In genomic region chr2:6333570-6333969, GRCm38 (mm10) we compare ENCODE assay signal across 21 mouse cellular contexts. TPM values are rescaled to one million over a fixed set of nuclear protein-coding genes. Genes with fewer than 3 reads are reported as not detected.
DNase-seq lines count a peak whose midpoint lies in the region; ATAC-seq and TF ChIP-seq lines count a peak whose summit lies in the region.
"Had no signal": no experiment of that assay in that cellular context is flagged by ENCODE, and none has a peak within 500 bp of the region (broad histone marks: within the 10 kb centered on the region; RNA-seq: fewer than 3 reads in every experiment).

No protein-coding gene starts in this region.

- H3K27me3 ChIP-seq in liver, adult 2 months (ENCODE audit: control insufficient read depth, insufficient read depth, low read length): no peaks in the 10 kb centered on the region
- no peaks in the 10 kb centered on the region for H3K27me3 ChIP-seq in liver, embryonic 11.5 days (replicated peaks; ENCODE audit: control insufficient read depth, insufficient read depth, low read length)
- no peaks in the 10 kb centered on the region for H3K27me3 ChIP-seq in C2C12 (ENCODE audit: control insufficient read depth, insufficient read depth, insufficient read length)
- H3K27me3 ChIP-seq in liver, embryonic 15.5 days: no peaks in the 10 kb centered on the region
- no peaks in the 10 kb centered on the region for H3K27me3 ChIP-seq in forebrain, embryonic 16.5 days (replicated peaks; ENCODE audit: control insufficient read depth, insufficient read depth, low read length)
- H3K27me3 ChIP-seq: hindbrain, embryonic 13.5 days had no signal

- H3K9ac ChIP-seq in liver, adult 2 months (ENCODE audit: low read depth, low read length): no peak overlapping the region
- H3K9ac ChIP-seq in liver, embryonic 11.5 days (ENCODE audit: low read depth, low read length): no peak overlapping the region
- H3K9ac ChIP-seq in liver, embryonic 15.5 days: no peak overlapping the region
- no peak overlapping the region for H3K9ac ChIP-seq in forebrain, embryonic 16.5 days (replicated peaks; ENCODE audit: low read depth, low read length)
- H3K9ac ChIP-seq: hindbrain, embryonic 13.5 days had no signal

- H3ac ChIP-seq in C2C12 (ENCODE audit: control insufficient read depth, insufficient read length, low read depth): no peak overlapping the region

- TF ChIP-seq POLR2A in liver, adult 2 months (IDR thresholded peaks at IDR 0.05; ENCODE audit: extremely low read depth, insufficient read depth, low read length): no peak

- 100% methylated on average over 1 of the region's 1 CpGs for WGBS in liver, adult 2 months
- WGBS in liver, embryonic 11.5 days: 78% methylated on average over 1 of the region's 1 CpGs
- WGBS in liver, embryonic 15.5 days (ENCODE audit: insufficient replicate concordance): 71% methylated on average over 1 of the region's 1 CpGs
- WGBS in forebrain, embryonic 16.5 days: 64% methylated on average over 1 of the region's 1 CpGs

- DNase-seq in liver, adult 2 months (ENCODE audit: extremely low read depth, low read depth, low spot score): no peak
- no peak for DNase-seq in liver, embryonic 11.5 days (ENCODE audit: low spot score)
- DNase-seq in Muller cell, postnatal 12 days (ENCODE audit: inconsistent ontology term): peak; percentile 44
- no peak for DNase-seq in left cerebral cortex, adult 9 months (ENCODE audit: low spot score in 2 of 2)
- no peak for DNase-seq in layer of hippocampus, adult 9-10 months (ENCODE audit: low spot score)
- DNase-seq: adrenal gland, postnatal 10 days; B cell, adult 2 months; cerebellum, adult 11-12 months; cerebellum, adult 9-10 months; cerebellum, postnatal 36 days; gastrocnemius, postnatal 36 days; heart, postnatal 14 days had no signal

- no peak overlapping the region for H3K4me2 ChIP-seq in liver, embryonic 11.5 days
- H3K4me2 ChIP-seq in liver, embryonic 15.5 days: no peak overlapping the region
- H3K4me2 ChIP-seq in forebrain, embryonic 16.5 days (ENCODE audit: low read length): no peak overlapping the region
- H3K4me2 ChIP-seq: hindbrain, embryonic 13.5 days had no signal

- no peak for TF ChIP-seq CTCF in liver, adult 2 months (IDR thresholded peaks at IDR 0.05; ENCODE audit: low read depth, low read length)
- no peak for TF ChIP-seq CTCF in C2C12 (IDR thresholded peaks at IDR 0.05; ENCODE audit: control insufficient read depth, insufficient read depth, insufficient read length)

- peak overlapping the region; percentile 89 for H3K27ac ChIP-seq in liver, adult 2 months (replicated peaks; ENCODE audit: insufficient read depth, low read depth, low read length)
- H3K27ac ChIP-seq in liver, embryonic 11.5 days (ENCODE audit: low read depth, low read length): no peak overlapping the region
- 0 out of 2 replicates have a peak overlapping the region, but pooled peaks have one; percentile 10 for H3K27ac ChIP-seq in liver, embryonic 15.5 days (replicated peaks)
- H3K27ac ChIP-seq in forebrain, embryonic 16.5 days (ENCODE audit: low read length): no peak overlapping the region
- H3K27ac ChIP-seq: forebrain, embryonic 10.5 days; heart, embryonic 10.5 days; hindbrain, embryonic 13.5 days; hindbrain, postnatal 0 days had no signal

- no peaks in the 10 kb centered on the region for H3K9me3 ChIP-seq in liver, embryonic 11.5 days (ENCODE audit: control insufficient read depth, low read length)
- no peaks in the 10 kb centered on the region for H3K9me3 ChIP-seq in liver, embryonic 15.5 days (replicated peaks)
- H3K9me3 ChIP-seq in forebrain, embryonic 16.5 days (ENCODE audit: control insufficient read depth, low read length): no peaks in the 10 kb centered on the region
- H3K9me3 ChIP-seq: forebrain, embryonic 10.5 days; heart, embryonic 10.5 days; hindbrain, embryonic 13.5 days had no signal

- H3K79me3 ChIP-seq in C2C12 (ENCODE audit: low read depth): peaks cover 85% of the 10 kb centered on the region

- no peak overlapping the region for H3K4me3 ChIP-seq in liver, adult 2 months (ENCODE audit: insufficient read depth, low read depth, low read length)
- H3K4me3 ChIP-seq in liver, embryonic 11.5 days (ENCODE audit: low read depth, low read length): no peak overlapping the region
- no peak overlapping the region for H3K4me3 ChIP-seq in C2C12 (ENCODE audit: insufficient read depth, poor library complexity, severe bottlenecking)
- H3K4me3 ChIP-seq in liver, embryonic 15.5 days (replicated peaks): no peak overlapping the region
- no peak overlapping the region for H3K4me3 ChIP-seq in forebrain, embryonic 16.5 days (replicated peaks; ENCODE audit: low read length)
- H3K4me3 ChIP-seq: erythroblast, embryonic 14.5 days; forebrain, embryonic 10.5 days; heart, embryonic 10.5 days; hindbrain, embryonic 13.5 days had no signal

- H3K36me3 ChIP-seq in liver, adult 2 months (ENCODE audit: control insufficient read depth, insufficient read depth, low read length): no peaks in the 10 kb centered on the region
- H3K36me3 ChIP-seq in liver, embryonic 11.5 days (ENCODE audit: control insufficient read depth, insufficient read depth, low read length): no peaks in the 10 kb centered on the region
- peaks cover 12% of the 10 kb centered on the region for H3K36me3 ChIP-seq in C2C12 (ENCODE audit: control insufficient read depth, insufficient read depth)
- no peaks in the 10 kb centered on the region for H3K36me3 ChIP-seq in liver, embryonic 15.5 days (replicated peaks)
- no peaks in the 10 kb centered on the region for H3K36me3 ChIP-seq in forebrain, embryonic 16.5 days (ENCODE audit: control insufficient read depth, insufficient read depth)
- H3K36me3 ChIP-seq: heart, embryonic 10.5 days; hindbrain, embryonic 13.5 days had no signal

- no peak for ATAC-seq in liver, embryonic 11.5 days (replicated peaks; ENCODE audit: low FRiP score)
- ATAC-seq in liver, embryonic 15.5 days (ENCODE audit: insufficient read depth): no peak
- ATAC-seq in forebrain, embryonic 16.5 days: no peak
- ATAC-seq: forebrain, embryonic 14.5 days; hindbrain, postnatal 0 days had no signal

- H3K79me2 ChIP-seq in liver, adult 2 months (ENCODE audit: control insufficient read depth, insufficient read depth, low read length): peaks cover 31% of the 10 kb centered on the region
- peaks cover 100% of the 10 kb centered on the region for H3K79me2 ChIP-seq in C2C12 (ENCODE audit: control insufficient read depth, insufficient read depth)

- H3K4me1 ChIP-seq in liver, adult 2 months (ENCODE audit: control insufficient read depth, insufficient read depth, low read length): peaks cover 42% of the 10 kb centered on the region
- H3K4me1 ChIP-seq in liver, embryonic 11.5 days (replicated peaks; ENCODE audit: control insufficient read depth, insufficient read depth, low read length): peaks cover 57% of the 10 kb centered on the region
- H3K4me1 ChIP-seq in liver, embryonic 15.5 days (replicated peaks): peaks cover 84% of the 10 kb centered on the region
- H3K4me1 ChIP-seq in forebrain, embryonic 16.5 days (replicated peaks; ENCODE audit: control insufficient read depth, insufficient read depth, low read length): no peaks in the 10 kb centered on the region

TF ChIP-seq in C2C12, 6 proteins besides CTCF, POLR2A, EP300 and RAD21:
- TF ChIP-seq MYOD1 (IDR thresholded peaks at IDR 0.05; ENCODE audit: control insufficient read depth, insufficient read length, low read depth): peak; percentile 62
- no peak for TF ChIP-seq CEBPB (IDR thresholded peaks at IDR 0.05; ENCODE audit: low read depth)

RNA-seq across cellular contexts. Expression of gene Usp6nl, which starts 11.1 kb away (rescaled TPM):
- 7.6 and 7.7 TPM in 2 replicates for total RNA-seq in liver, adult 2 months (2014; rRNA removed)
- polyA plus RNA-seq in liver, adult 2 months (2012; rRNA removed): 7.6 and 7.9 TPM in 2 replicates
- polyA plus RNA-seq in liver, embryonic 11.5 days (2014; fragmentation: Nextera tagmentation; extraction: Ambion mirVana): 8.5 and 10.6 TPM in 2 replicates
- polyA plus RNA-seq in C2C12 (2012; fragmentation: generic; extraction: Trizol): 6.1 TPM
- 2.5 and 3.1 TPM in 2 replicates for polyA plus RNA-seq in liver, embryonic 15.5 days (2015; fragmentation: Nextera tagmentation; extraction: Ambion mirVana)
- polyA plus RNA-seq in forebrain, embryonic 16.5 days (2015; fragmentation: Nextera tagmentation; extraction: Ambion mirVana): 7.6 and 7.8 TPM in 2 replicates

Comparison
In these comparisons a context has a peak if more than half of its experiments do, and no peak if none do; other contexts are left out.
1. H3K27ac ChIP-seq: peak in liver, adult 2 months (single experiment) and liver, embryonic 15.5 days (single experiment); none in liver, embryonic 11.5 days (single experiment) and forebrain, embryonic 16.5 days (single experiment).